Mouse (Mus musculus): ENCODE data around the gene Natd1. TPM values are rescaled to one million over a fixed set of nuclear protein-coding genes. Genes with fewer than 3 reads are reported as not detected.
"Not testable (repeated sequence)": the region's sequence is repeated elsewhere in the genome, so short reads cannot be mapped to it uniquely, and the experiment has no call there.

Natd1 gene
- polyA plus RNA-seq, 1 experiment from 2014 or later: 35.0 TPM

DNA sequence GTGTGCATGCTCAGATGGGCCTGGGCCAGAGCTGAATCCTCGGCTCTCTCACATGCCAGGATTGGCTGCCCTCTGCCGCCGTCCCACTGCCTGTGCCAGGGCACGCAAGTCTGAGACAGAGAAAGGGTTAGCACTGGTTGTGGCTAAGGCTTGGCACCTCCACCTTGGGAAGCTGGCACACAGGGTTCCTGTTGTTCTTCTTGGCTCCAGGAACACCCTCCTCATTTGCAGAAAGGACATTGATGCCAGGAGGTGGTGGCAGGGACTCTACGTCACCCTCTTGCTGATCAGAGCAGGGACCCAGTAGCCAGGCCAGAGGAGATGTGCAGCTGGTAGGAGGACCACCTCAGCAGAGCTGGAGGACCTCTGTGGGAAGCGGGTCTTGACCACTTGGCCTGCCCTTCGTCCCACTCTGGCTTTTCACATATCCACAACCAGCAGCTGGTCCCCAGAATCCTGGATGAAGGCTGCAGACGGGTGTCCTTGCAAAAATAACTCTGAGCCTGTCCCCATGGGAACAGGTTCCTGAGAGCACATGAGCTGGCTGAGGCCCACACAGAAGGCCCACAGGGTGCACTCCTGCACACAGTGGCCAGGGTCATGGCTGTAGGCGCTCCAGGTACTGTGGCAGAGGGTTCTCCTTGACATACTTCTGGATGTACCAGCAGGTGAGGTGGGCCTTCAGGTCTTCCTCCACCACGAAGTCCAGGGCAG lies 9.0 kb downstream of the Natd1 start:
- H3K9me3 ChIP-seq (ENCODE audit: control insufficient read depth, low read length): no peaks in the 10 kb centered on the region
- H3K27ac ChIP-seq (ENCODE audit: low read length): no peak overlapping the region
- no peaks in the 10 kb centered on the region for H3K4me1 ChIP-seq (replicated peaks; ENCODE audit: control insufficient read depth, insufficient read depth, low read length)
- peaks cover 11% of the 10 kb centered on the region for H3K36me3 ChIP-seq (ENCODE audit: control insufficient read depth, insufficient read depth)
- ATAC-seq: no peak
- H3K27me3 ChIP-seq (replicated peaks; ENCODE audit: control insufficient read depth, insufficient read depth, low read length): no peaks in the 10 kb centered on the region
- H3K4me3 ChIP-seq (replicated peaks; ENCODE audit: low read length): no peak overlapping the region
- H3K4me2 ChIP-seq (ENCODE audit: low read length): no peak overlapping the region
- H3K9ac ChIP-seq (replicated peaks; ENCODE audit: low read depth, low read length): no peak overlapping the region
- 91% methylated on average over 10 of the region's 10 CpGs for WGBS

DNA sequence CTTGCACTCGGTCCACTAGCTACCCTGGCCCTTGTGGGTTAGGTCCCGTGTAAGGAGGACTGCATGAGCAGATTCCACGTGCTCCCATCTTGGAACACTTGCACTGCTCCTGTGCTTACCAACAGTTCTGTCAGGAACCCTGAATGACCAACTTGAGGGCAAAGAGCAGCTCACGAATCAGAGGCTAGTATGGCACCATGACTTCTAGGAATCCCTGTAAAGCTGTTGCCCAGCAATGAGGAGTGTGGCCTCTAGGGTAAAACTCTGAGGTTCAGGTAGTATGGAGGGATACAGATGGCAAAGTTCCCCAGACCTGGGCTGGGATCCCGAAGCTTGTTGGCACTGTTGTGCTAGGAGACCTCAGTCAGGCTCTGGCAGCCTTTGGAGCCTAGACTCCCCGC lies 10.9 kb downstream of the Natd1 start:
- Histone ChIP-seq H3K9me3 (ENCODE audit: control insufficient read depth, low read length) (no peaks in the 10 kb centered on the region), H3K4me2 (ENCODE audit: low read length) (no peak overlapping the region), H3K4me1 (replicated peaks; ENCODE audit: control insufficient read depth, insufficient read depth, low read length) (no peaks in the 10 kb centered on the region), H3K4me3 (replicated peaks; ENCODE audit: low read length) (no peak overlapping the region), H3K27ac (ENCODE audit: low read length) (no peak overlapping the region), H3K9ac (replicated peaks; ENCODE audit: low read depth, low read length) (no peak overlapping the region), H3K27me3 (replicated peaks; ENCODE audit: control insufficient read depth, insufficient read depth, low read length) (no peaks in the 10 kb centered on the region), H3K36me3 (ENCODE audit: control insufficient read depth, insufficient read depth) (peaks cover 11% of the 10 kb centered on the region)
- ATAC-seq: no peak
- WGBS: 86% methylated on average over 6 of the region's 6 CpGs

DNA sequence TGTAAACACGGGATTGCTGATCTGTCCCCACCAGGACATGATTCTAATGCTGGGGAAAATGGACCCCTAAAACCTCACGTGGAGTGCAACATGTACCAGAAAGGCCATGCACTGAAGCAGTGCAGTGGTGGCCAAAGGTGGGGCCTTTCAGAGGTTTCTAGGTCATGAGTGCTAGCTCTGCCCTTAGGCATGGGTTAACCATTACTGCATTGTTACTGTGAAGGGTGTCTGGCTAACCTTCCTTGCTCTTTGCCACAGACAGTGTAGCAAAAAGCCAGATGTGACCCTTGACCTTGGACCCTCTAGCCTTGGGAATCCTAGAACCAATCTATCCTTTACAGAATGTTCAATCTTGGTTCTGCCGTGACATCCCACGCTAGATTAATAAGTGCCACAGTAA lies 12.1 kb downstream of the Natd1 start:
- no peaks in the 10 kb centered on the region for H3K4me1 ChIP-seq (replicated peaks; ENCODE audit: control insufficient read depth, insufficient read depth, low read length)
- H3K27me3 ChIP-seq (replicated peaks; ENCODE audit: control insufficient read depth, insufficient read depth, low read length): no peaks in the 10 kb centered on the region
- H3K4me3 ChIP-seq (replicated peaks; ENCODE audit: low read length): no peak overlapping the region
- H3K27ac ChIP-seq (ENCODE audit: low read length): no peak overlapping the region
- no peak overlapping the region for H3K9ac ChIP-seq (replicated peaks; ENCODE audit: low read depth, low read length)
- no peak overlapping the region for H3K4me2 ChIP-seq (ENCODE audit: low read length)
- no peak for ATAC-seq
- peaks cover 11% of the 10 kb centered on the region for H3K36me3 ChIP-seq (ENCODE audit: control insufficient read depth, insufficient read depth)
- 89% methylated on average over 4 of the region's 4 CpGs for WGBS
- H3K9me3 ChIP-seq (ENCODE audit: control insufficient read depth, low read length): no peaks in the 10 kb centered on the region

DNA sequence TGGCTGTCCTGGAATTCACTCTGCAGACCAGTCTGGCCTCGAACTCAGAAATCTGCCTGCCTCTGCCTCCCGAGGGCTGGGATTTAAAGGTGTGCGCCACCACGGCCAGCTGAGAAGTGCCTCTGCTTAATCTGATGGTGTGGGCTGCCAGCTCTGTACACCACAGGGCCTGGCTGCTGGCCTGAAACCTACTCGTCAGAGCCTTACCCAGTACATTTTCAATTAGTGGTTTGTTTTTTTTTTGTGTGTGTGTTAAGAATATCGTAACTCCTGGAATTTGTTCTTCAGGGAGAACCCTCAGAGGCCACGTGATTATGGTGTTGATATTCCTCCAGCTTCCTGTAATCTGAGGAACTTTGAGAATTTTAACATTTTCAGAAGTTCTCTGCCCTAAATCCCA lies 12.5 kb downstream of the Natd1 start:
- peaks cover 11% of the 10 kb centered on the region for H3K36me3 ChIP-seq (ENCODE audit: control insufficient read depth, insufficient read depth)
- H3K9ac ChIP-seq (replicated peaks; ENCODE audit: low read depth, low read length): no peak overlapping the region
- no peak overlapping the region for H3K27ac ChIP-seq (ENCODE audit: low read length)
- no peaks in the 10 kb centered on the region for H3K9me3 ChIP-seq (ENCODE audit: control insufficient read depth, low read length)
- H3K4me2 ChIP-seq (ENCODE audit: low read length): no peak overlapping the region
- 80% methylated on average over 7 of the region's 7 CpGs for WGBS
- H3K4me1 ChIP-seq (replicated peaks; ENCODE audit: control insufficient read depth, insufficient read depth, low read length): no peaks in the 10 kb centered on the region
- H3K27me3 ChIP-seq (replicated peaks; ENCODE audit: control insufficient read depth, insufficient read depth, low read length): no peaks in the 10 kb centered on the region
- no peak overlapping the region for H3K4me3 ChIP-seq (replicated peaks; ENCODE audit: low read length)
- ATAC-seq: no peak

DNA sequence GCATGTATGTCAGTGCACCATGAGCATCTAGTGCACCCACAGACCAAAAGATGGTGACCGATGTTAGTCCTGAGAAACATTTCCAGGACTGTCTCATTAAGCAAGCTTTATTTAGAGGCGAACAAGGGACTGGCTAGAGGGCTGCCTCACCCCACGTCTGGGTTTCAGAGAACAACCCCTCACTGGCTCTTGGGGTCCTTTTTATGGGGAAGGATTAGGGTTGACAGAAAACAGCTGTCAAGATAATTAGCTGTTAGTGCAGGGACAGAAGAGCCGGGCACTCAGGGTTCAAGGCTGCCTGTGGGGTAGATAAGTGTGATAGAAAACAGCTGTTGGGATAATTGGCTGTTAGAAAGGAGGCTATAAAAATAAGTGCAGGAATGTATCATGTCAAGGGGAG lies 18.6 kb downstream of the Natd1 start:
- no peaks in the 10 kb centered on the region for H3K27me3 ChIP-seq (replicated peaks; ENCODE audit: control insufficient read depth, insufficient read depth, low read length)
- no peak overlapping the region for H3K4me2 ChIP-seq (ENCODE audit: low read length)
- H3K9me3 ChIP-seq (ENCODE audit: control insufficient read depth, low read length): no peaks in the 10 kb centered on the region
- no peak overlapping the region for H3K27ac ChIP-seq (ENCODE audit: low read length)
- ATAC-seq: no peak
- no peak overlapping the region for H3K9ac ChIP-seq (replicated peaks; ENCODE audit: low read depth, low read length)
- H3K36me3 ChIP-seq (ENCODE audit: control insufficient read depth, insufficient read depth): no peaks in the 10 kb centered on the region
- 10% methylated on average over 4 of the region's 4 CpGs for WGBS
- no peaks in the 10 kb centered on the region for H3K4me1 ChIP-seq (replicated peaks; ENCODE audit: control insufficient read depth, insufficient read depth, low read length)
- no peak overlapping the region for H3K4me3 ChIP-seq (replicated peaks; ENCODE audit: low read length)

DNA sequence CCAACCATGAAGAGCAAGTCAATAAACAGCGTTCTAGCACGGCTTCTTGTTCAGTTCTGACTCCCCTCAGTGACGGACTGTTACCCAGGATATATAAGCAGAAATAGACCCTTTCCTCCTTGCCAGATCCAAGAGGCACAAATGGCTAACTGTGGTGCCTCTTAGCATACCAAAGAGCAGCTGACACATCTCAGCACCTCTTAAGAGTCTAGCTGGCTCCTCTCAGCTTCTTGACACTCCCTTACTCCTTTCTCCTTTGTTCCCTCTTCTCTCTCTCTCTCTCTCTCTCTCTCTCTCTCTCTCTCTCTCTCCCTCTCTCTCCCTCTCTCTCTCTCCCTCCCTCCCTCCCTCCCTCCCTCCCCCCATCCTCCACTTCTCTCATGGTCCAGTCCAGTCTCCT lies 23.8 kb downstream of the Natd1 start:
- H3K9me3 ChIP-seq (ENCODE audit: control insufficient read depth, low read length): no peaks in the 10 kb centered on the region
- H3K4me2 ChIP-seq (ENCODE audit: low read length): no peak overlapping the region
- no peaks in the 10 kb centered on the region for H3K27me3 ChIP-seq (replicated peaks; ENCODE audit: control insufficient read depth, insufficient read depth, low read length)
- no peak overlapping the region for H3K27ac ChIP-seq (ENCODE audit: low read length)
- H3K4me3 ChIP-seq (replicated peaks; ENCODE audit: low read length): no peak overlapping the region
- no peak for ATAC-seq
- 70% methylated on average over 3 of the region's 3 CpGs for WGBS
- H3K9ac ChIP-seq (replicated peaks; ENCODE audit: low read depth, low read length): no peak overlapping the region
- no peaks in the 10 kb centered on the region for H3K4me1 ChIP-seq (replicated peaks; ENCODE audit: control insufficient read depth, insufficient read depth, low read length)
- H3K36me3 ChIP-seq (ENCODE audit: control insufficient read depth, insufficient read depth): no peaks in the 10 kb centered on the region

DNA sequence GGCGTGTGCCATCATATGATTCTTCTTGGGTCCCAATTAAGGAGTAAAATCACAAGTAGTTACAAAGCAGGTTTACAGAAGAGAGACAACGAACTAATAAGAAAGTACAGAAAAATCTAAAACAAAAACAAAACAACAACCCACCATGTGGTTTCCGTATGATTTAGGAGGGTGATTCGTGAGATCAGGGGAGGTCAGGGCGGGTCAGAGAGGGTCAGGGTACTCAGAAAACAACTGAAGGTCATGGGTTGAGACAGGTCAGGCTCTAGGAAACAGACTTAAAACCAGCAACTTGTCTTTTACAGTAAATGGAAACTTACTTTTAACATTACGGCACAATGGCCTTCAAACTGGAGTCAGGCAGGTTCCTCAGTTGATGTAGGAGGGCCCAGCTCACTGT lies 24.3 kb downstream of the Natd1 start:
- Histone ChIP-seq H3K4me1 (replicated peaks; ENCODE audit: control insufficient read depth, insufficient read depth, low read length) (no peaks in the 10 kb centered on the region), H3K4me3 (replicated peaks; ENCODE audit: low read length) (no peak overlapping the region), H3K9ac (replicated peaks; ENCODE audit: low read depth, low read length) (no peak overlapping the region), H3K27me3 (replicated peaks; ENCODE audit: control insufficient read depth, insufficient read depth, low read length) (no peaks in the 10 kb centered on the region), H3K9me3 (ENCODE audit: control insufficient read depth, low read length) (no peaks in the 10 kb centered on the region), H3K27ac (ENCODE audit: low read length) (no peak overlapping the region), H3K36me3 (ENCODE audit: control insufficient read depth, insufficient read depth) (no peaks in the 10 kb centered on the region), H3K4me2 (ENCODE audit: low read length) (no peak overlapping the region)
- 71% methylated on average over 6 of the region's 6 CpGs for WGBS
- ATAC-seq: no peak

DNA sequence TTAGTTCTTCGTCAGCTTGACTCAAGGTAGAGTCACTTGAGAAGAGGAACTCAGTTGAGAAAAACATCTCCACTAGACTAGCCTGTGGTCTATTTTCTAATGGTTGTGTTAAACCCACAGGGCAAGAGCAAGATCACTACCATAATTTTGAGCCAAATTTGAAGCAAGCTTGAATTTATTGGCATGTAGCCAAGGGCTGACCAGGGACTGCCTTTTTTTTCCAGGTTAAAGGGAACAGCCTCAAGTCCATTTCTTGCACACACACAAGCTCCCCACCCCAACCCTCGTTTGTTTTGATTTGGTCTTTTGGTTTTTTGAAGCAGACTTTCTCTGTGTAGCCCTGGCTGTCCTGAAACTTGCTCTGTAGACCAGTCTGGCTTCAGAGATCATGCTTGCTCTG lies 24.7 kb downstream of the Natd1 start:
- no peak overlapping the region for H3K27ac ChIP-seq (ENCODE audit: low read length)
- H3K36me3 ChIP-seq (ENCODE audit: control insufficient read depth, insufficient read depth): no peaks in the 10 kb centered on the region
- ATAC-seq: no peak
- H3K9me3 ChIP-seq (ENCODE audit: control insufficient read depth, low read length): no peaks in the 10 kb centered on the region
- H3K4me2 ChIP-seq (ENCODE audit: low read length): no peak overlapping the region
- H3K27me3 ChIP-seq (replicated peaks; ENCODE audit: control insufficient read depth, insufficient read depth, low read length): no peaks in the 10 kb centered on the region
- no peaks in the 10 kb centered on the region for H3K4me1 ChIP-seq (replicated peaks; ENCODE audit: control insufficient read depth, insufficient read depth, low read length)
- no peak overlapping the region for H3K4me3 ChIP-seq (replicated peaks; ENCODE audit: low read length)
- 73% methylated on average over 2 of the region's 2 CpGs for WGBS
- no peak overlapping the region for H3K9ac ChIP-seq (replicated peaks; ENCODE audit: low read depth, low read length)

DNA sequence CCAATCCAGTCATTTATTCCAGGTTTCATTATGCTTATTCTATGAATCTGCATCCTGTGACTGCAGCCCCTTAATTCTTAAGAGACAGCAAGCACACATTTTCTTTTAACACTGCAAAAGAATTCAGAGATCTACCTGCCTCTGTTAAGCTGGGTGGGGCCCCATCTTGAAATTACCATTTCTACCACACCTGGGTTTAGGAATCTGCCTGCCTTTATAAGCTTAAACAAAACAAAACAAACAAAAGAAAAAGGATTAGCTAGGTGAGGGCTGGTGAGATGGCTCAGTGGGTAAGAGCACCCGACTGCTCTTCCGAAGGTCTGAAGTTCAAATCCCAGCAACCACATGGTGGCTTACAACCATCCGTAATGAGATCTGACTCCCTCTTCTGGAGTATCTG lies 27.6 kb downstream of the Natd1 start:
- H3K9ac ChIP-seq (replicated peaks; ENCODE audit: low read depth, low read length); H3K27ac ChIP-seq (ENCODE audit: low read length); H3K4me3 ChIP-seq (replicated peaks; ENCODE audit: low read length); H3K9me3 ChIP-seq (ENCODE audit: control insufficient read depth, low read length); ATAC-seq; H3K27me3 ChIP-seq (replicated peaks; ENCODE audit: control insufficient read depth, insufficient read depth, low read length); H3K36me3 ChIP-seq (ENCODE audit: control insufficient read depth, insufficient read depth); H3K4me2 ChIP-seq (ENCODE audit: low read length); H3K4me1 ChIP-seq (replicated peaks; ENCODE audit: control insufficient read depth, insufficient read depth, low read length): not testable (repeated sequence)
- WGBS: 78% methylated on average over 2 of the region's 3 CpGs

DNA sequence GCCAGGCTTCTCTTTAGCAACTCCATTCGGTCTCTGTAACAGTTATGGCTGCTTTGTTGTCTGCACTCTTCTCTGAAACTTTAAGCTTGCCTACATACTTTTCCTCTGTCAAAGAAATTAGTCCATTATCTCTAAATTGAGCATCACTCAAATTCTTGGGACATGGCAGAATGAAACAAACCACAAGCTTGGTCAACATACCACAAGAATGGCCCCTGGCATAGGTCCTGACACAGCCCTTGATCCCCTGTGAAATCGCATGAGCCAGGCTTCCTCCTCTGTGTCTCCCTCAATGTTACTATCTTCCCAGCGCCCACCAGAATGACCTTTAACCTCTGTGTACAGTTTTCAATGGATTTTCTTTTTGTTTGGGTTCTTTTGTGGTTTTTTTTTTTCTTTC lies 32.2 kb downstream of the Natd1 start:
- no peaks in the 10 kb centered on the region for H3K9me3 ChIP-seq (ENCODE audit: control insufficient read depth, low read length)
- no peak overlapping the region for H3K4me2 ChIP-seq (ENCODE audit: low read length)
- no peak overlapping the region for H3K4me3 ChIP-seq (replicated peaks; ENCODE audit: low read length)
- H3K9ac ChIP-seq (replicated peaks; ENCODE audit: low read depth, low read length): no peak overlapping the region
- no peak overlapping the region for H3K27ac ChIP-seq (ENCODE audit: low read length)
- no peaks in the 10 kb centered on the region for H3K27me3 ChIP-seq (replicated peaks; ENCODE audit: control insufficient read depth, insufficient read depth, low read length)
- ATAC-seq: no peak
- H3K36me3 ChIP-seq (ENCODE audit: control insufficient read depth, insufficient read depth): no peaks in the 10 kb centered on the region
- 74% methylated on average over 3 of the region's 3 CpGs for WGBS
- H3K4me1 ChIP-seq (replicated peaks; ENCODE audit: control insufficient read depth, insufficient read depth, low read length): peaks cover 10% of the 10 kb centered on the region
